Mouse (Mus musculus): ENCODE measurements around the gene Reg2.

DNA sequence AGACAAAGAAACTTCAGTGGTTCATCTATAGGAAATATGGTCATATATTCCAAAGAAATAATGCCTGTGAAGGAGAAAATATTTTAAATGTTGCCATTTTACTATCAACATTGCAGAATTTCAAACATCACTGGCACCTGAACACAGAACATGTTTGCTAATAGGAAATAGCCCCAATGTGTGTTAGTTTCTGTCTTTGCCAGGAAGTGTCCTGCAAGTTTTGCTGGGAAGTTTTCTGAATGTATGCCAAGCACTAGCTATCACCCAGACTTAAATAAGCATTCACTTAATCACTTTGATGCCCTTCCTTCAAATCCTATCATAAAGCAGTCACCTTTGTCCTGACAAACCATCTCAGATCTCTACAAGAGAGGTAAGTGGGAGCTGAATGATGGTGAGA, 15.0 kb upstream of the Reg2 start, which contains the start of gene Reg3a:
- no peak for TF ChIP-seq CTCF (IDR thresholded peaks at IDR 0.05; ENCODE audit: control insufficient read depth, insufficient read depth, insufficient replicate concordance, low read depth, low read length)
- no peak for TF ChIP-seq POLR2A (IDR thresholded peaks at IDR 0.05; ENCODE audit: control insufficient read depth, low read depth, low read length)

All from testis, adult 2 months (tissue).